Mouse (Mus musculus) midbrain, embryonic 11.5 days (tissue): Measurements from ENCODE around the gene Rere. TPM values are rescaled to one million over a fixed set of nuclear protein-coding genes. Genes with fewer than 3 reads are reported as not detected.

ENCODE experiments used
- ATAC-seq: fragments of 200-750 bp; cut with Nextera tagmentation; 2 replicates; pipeline ENCODE4 v1.8.0; 2017; ENCODE audit warnings: moderate TSS enrichment, moderate library complexity; ENCODE audit not compliant: low FRiP score
- DNase-seq: peaks from one replicate; pipeline ENCODE4 v3.0.0; 2015; ENCODE audit warnings: low spot score; ENCODE audit errors: missing footprints
- H3K27ac ChIP-seq: fragments of 300-500 bp; sonication (generic); 2 replicates; pipeline ENCODE4 v1.5.1; 2014; ENCODE audit warnings: low read depth, low read length
- H3K27me3 ChIP-seq: fragments of 300-500 bp; sonication (generic); 2 replicates; pipeline ENCODE4 v1.6.1; 2014; ENCODE audit warnings: mild to moderate bottlenecking, low read length, moderate library complexity, mixed read lengths; ENCODE audit not compliant: control insufficient read depth, insufficient read depth
- H3K36me3 ChIP-seq: fragments of 300-500 bp; sonication (generic); 2 replicates; pipeline ENCODE4 v1.6.1; 2014; ENCODE audit warnings: mild to moderate bottlenecking, low read length, moderate library complexity, mixed read lengths; ENCODE audit not compliant: control insufficient read depth, insufficient read depth
- H3K4me1 ChIP-seq: fragments of 300-500 bp; sonication (generic); 2 replicates; pipeline ENCODE4 v1.6.1; 2014; ENCODE audit warnings: low read length; ENCODE audit not compliant: control insufficient read depth, insufficient read depth
- H3K4me2 ChIP-seq: fragments of 300-500 bp; sonication (generic); 2 replicates; pipeline ENCODE4 v1.6.1; 2014; ENCODE audit warnings: mild to moderate bottlenecking, moderate library complexity
- H3K4me3 ChIP-seq: fragments of 300-500 bp; sonication (generic); 2 replicates; pipeline ENCODE4 v1.5.1; 2014; ENCODE audit warnings: low read depth, low read length
- H3K9ac ChIP-seq: fragments of 300-500 bp; sonication (generic); 2 replicates; pipeline ENCODE4 v1.6.1; 2014; ENCODE audit warnings: low read length
- H3K9me3 ChIP-seq: fragments of 300-500 bp; sonication (generic); 2 replicates; pipeline ENCODE4 v1.6.1; 2016; ENCODE audit warnings: low read length; ENCODE audit not compliant: control insufficient read depth
- WGBS: fragments of 180-500 bp; shearing (Covaris S2); extraction: QIAGEN DNeasy Blood & Tissue Kit; methylation state at CpG from one replicate; pipeline ENCODE4 v1.1.7; 2014; 5-methylcytosine and 5-hydroxymethylcytosine counted together
- polyA plus RNA-seq: library from polyadenylated mRNA; unstranded; fragments of >200 nt; fragmentation: Nextera tagmentation; extraction: Ambion mirVana; gene quantifications from 2 replicates; pipeline ENCODE4 v1.2.1, GENCODE M21; 2014

Rere gene
- polyA plus RNA-seq, 1 experiment from 2014 or later = 34.2 TPM

GRCm38 (mm10) chr4:150586275-150586674, 304.8 kb downstream of the Rere start:
- no peak overlapping the region for H3K4me2 ChIP-seq
- DNase-seq = no peak
- WGBS = 88% methylated on average over 5 of the region's 5 CpGs
- H3K9me3 ChIP-seq = no peaks in the 10 kb centered on the region
- no peaks in the 10 kb centered on the region for H3K27me3 ChIP-seq
- H3K27ac ChIP-seq = no peak overlapping the region
- no peak overlapping the region for H3K4me3 ChIP-seq
- H3K9ac ChIP-seq = no peak overlapping the region
- no peaks in the 10 kb centered on the region for H3K36me3 ChIP-seq
- no peak for ATAC-seq
- H3K4me1 ChIP-seq = peaks cover 17% of the 10 kb centered on the region

DNA sequence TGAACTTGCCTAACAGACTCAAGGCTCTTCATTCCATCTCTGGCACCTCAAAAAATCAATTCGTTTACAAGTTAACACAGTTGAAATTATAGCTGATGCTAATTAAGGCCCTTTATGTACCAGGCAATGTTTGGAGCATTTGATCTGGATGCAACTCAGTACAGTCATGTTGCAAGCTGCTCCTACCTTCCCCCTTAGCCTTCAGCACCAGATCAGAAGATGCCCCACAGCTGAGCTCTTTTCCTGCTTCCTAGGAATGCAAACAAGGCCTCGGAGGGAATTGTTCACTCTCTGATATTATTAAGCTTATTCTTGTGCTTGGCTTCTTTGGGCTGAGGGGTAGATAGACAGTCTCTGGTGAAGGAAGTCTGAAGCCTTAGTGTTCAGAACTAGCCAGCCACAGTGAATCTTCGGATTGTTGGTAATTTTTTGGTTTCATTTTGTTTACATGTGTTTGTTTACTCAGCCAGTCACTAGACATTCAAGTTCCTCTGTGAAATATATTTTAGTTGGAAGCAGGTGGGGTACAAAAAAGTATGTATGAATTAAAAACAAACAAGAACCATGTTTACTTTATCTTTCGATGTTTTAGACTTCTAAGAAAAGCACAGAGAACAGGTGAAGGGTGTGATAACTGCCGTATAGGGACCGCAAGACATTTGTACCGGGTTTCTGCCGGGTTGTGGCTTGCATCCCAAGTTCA, 306.3 kb downstream of the Rere start:
- ATAC-seq (no peak), DNase-seq (no peak)
- H3K4me2 ChIP-seq = no peak overlapping the region
- no peaks in the 10 kb centered on the region for H3K9me3 ChIP-seq
- 88% methylated on average over 8 of the region's 8 CpGs for WGBS
- no peaks in the 10 kb centered on the region for H3K27me3 ChIP-seq
- no peak overlapping the region for H3K27ac ChIP-seq
- H3K4me1 ChIP-seq = peaks cover 9% of the 10 kb centered on the region
- H3K4me3 ChIP-seq = no peak overlapping the region
- H3K9ac ChIP-seq = no peak overlapping the region
- H3K36me3 ChIP-seq = no peaks in the 10 kb centered on the region

DNA sequence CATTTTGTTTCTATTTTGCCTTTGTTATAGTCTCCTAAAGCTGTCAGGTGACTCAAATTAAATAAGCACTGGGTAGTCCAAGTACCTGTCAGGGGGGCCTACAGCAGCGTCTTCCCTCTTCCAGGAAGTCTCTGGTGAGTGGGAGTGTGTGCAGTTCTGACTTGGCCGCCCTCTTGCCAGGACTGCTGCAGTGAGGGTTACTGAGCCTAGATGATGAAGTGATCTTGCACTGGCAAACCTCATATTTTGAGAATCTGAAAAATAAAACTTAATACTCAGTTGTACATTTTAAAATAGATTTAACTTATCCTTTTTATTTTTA, 306.8 kb downstream of the Rere start:
- H3K4me2 ChIP-seq = no peak overlapping the region
- ATAC-seq (no peak), DNase-seq (no peak)
- H3K9ac ChIP-seq = no peak overlapping the region
- no peaks in the 10 kb centered on the region for H3K9me3 ChIP-seq
- H3K4me3 ChIP-seq = no peak overlapping the region
- no peaks in the 10 kb centered on the region for H3K27me3 ChIP-seq
- WGBS = 88% methylated on average over 2 of the region's 2 CpGs
- H3K4me1 ChIP-seq = peaks cover 3% of the 10 kb centered on the region
- no peak overlapping the region for H3K27ac ChIP-seq
- no peaks in the 10 kb centered on the region for H3K36me3 ChIP-seq

DNA sequence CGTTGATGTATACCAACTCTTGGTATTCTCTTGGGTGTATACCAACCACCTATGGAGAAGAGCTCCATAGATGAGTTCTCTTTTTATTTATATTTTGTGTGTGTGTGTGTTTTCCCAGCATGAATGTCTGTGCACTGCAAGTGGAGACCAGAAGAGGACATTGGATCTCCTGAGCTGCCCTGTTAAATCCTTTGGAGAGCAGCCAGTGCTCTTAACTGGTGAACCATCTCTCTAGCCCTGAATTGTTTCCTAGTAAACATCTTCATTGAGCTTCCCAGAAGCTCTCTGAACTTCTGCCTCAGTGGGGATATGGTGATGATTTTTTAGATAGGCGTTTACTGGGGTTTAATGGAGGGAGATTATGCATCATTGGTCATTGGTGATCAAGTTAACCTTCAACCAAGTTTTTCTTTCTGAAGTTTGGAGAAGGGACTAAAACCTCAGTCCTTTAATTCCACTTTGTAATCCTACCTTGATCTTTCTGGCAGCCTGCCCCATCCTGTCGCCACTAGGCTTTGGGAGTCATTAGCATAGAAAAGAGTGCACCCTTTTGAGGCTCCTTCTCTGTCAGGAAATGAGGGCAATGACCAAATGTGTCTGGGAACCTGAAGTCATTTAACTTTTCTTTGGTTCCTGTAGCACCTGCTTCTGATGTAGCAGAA, 309.3 kb downstream of the Rere start:
- Histone ChIP-seq H3K9ac (no peak overlapping the region), H3K9me3 (no peaks in the 10 kb centered on the region), H3K27me3 (no peaks in the 10 kb centered on the region), H3K4me3 (no peak overlapping the region), H3K4me1 (no peaks in the 10 kb centered on the region; the same call in 1 of the 2 replicates), H3K36me3 (no peaks in the 10 kb centered on the region), H3K27ac (no peak overlapping the region), H3K4me2 (no peak overlapping the region)
- no peak for DNase-seq
- no peak for ATAC-seq
- 39% methylated on average over 3 of the region's 3 CpGs for WGBS

- 83% methylated on average over 4 of the region's 4 CpGs for WGBS
- H3K9me3 ChIP-seq = no peaks in the 10 kb centered on the region
- no peak for ATAC-seq
- no peak overlapping the region for H3K4me3 ChIP-seq
- no peak overlapping the region for H3K4me2 ChIP-seq
- H3K36me3 ChIP-seq = no peaks in the 10 kb centered on the region
- H3K27ac ChIP-seq = no peak overlapping the region
- DNase-seq = no peak
- H3K9ac ChIP-seq = no peak overlapping the region
- no peaks in the 10 kb centered on the region for H3K27me3 ChIP-seq
- H3K4me1 ChIP-seq = no peaks in the 10 kb centered on the region; the same call in 1 of the 2 replicates
Observed at GRCm38 (mm10) chr4:150591602-150592001, 310.2 kb downstream of the Rere start.

GRCm38 (mm10) chr4:150592087-150592486, 310.6 kb downstream of the Rere start:
- Histone ChIP-seq H3K27ac (no peak overlapping the region), H3K27me3 (no peaks in the 10 kb centered on the region), H3K4me1 (no peaks in the 10 kb centered on the region; the same call in 1 of the 2 replicates), H3K4me2 (no peak overlapping the region), H3K4me3 (no peak overlapping the region), H3K9ac (no peak overlapping the region), H3K9me3 (no peaks in the 10 kb centered on the region), H3K36me3 (no peaks in the 10 kb centered on the region)
- 86% methylated on average over 6 of the region's 6 CpGs for WGBS
- DNase-seq = no peak
- ATAC-seq = no peak

GRCm38 (mm10) chr4:150593473-150594217, 312.2 kb downstream of the Rere start:
- H3K4me3 ChIP-seq = no peak overlapping the region
- H3K9me3 ChIP-seq = no peaks in the 10 kb centered on the region
- WGBS = 82% methylated on average over 4 of the region's 4 CpGs
- H3K27ac ChIP-seq = no peak overlapping the region
- no peak for ATAC-seq
- no peak for DNase-seq
- no peaks in the 10 kb centered on the region for H3K36me3 ChIP-seq
- no peak overlapping the region for H3K9ac ChIP-seq
- H3K27me3 ChIP-seq = no peaks in the 10 kb centered on the region
- H3K4me1 ChIP-seq = no peaks in the 10 kb centered on the region; the same call in 1 of the 2 replicates
- no peak overlapping the region for H3K4me2 ChIP-seq

- Histone ChIP-seq H3K27me3 (no peaks in the 10 kb centered on the region), H3K4me3 (no peak overlapping the region), H3K9me3 (no peaks in the 10 kb centered on the region), H3K9ac (no peak overlapping the region), H3K36me3 (no peaks in the 10 kb centered on the region), H3K4me2 (no peak overlapping the region), H3K4me1 (no peaks in the 10 kb centered on the region; the same call in 1 of the 2 replicates), H3K27ac (no peak overlapping the region)
- 95% methylated on average over 4 of the region's 4 CpGs for WGBS
- ATAC-seq = no peak
- DNase-seq = no peak
Observed at GRCm38 (mm10) chr4:150594298-150594829, 312.9 kb downstream of the Rere start.

GRCm38 (mm10) chr4:150595071-150595470, 313.6 kb downstream of the Rere start:
- Histone ChIP-seq H3K9ac (no peak overlapping the region), H3K4me1 (no peaks in the 10 kb centered on the region; the same call in 1 of the 2 replicates), H3K4me3 (no peak overlapping the region), H3K27ac (no peak overlapping the region), H3K4me2 (no peak overlapping the region), H3K36me3 (no peaks in the 10 kb centered on the region), H3K27me3 (no peaks in the 10 kb centered on the region), H3K9me3 (no peaks in the 10 kb centered on the region)
- DNase-seq (no peak), ATAC-seq (no peak)
- WGBS = 79% methylated on average over 3 of the region's 3 CpGs
